Mouse (Mus musculus) forebrain, embryonic 10.5 days (tissue): ENCODE results near the gene Rtn4rl2. TPM values are rescaled to one million over a fixed set of nuclear protein-coding genes. Genes with fewer than 3 reads are reported as not detected.

ENCODE experiments used
- DNase-seq: peaks from one replicate; pipeline ENCODE4 v3.0.0-alpha.2; 2017; ENCODE audit warnings: low spot score; ENCODE audit errors: extremely low spot score
- H3K27ac ChIP-seq: fragments of 300-500 bp; sonication (generic); 2 replicates; pipeline ENCODE4 v1.5.1; 2016; ENCODE audit warnings: mild to moderate bottlenecking
- H3K27me3 ChIP-seq: fragments of 300-500 bp; sonication (generic); 2 replicates; pipeline ENCODE4 v1.6.1; 2016; ENCODE audit warnings: mild to moderate bottlenecking; ENCODE audit not compliant: poor library complexity, severe bottlenecking
- H3K36me3 ChIP-seq: fragments of 300-500 bp; sonication (generic); replicated peaks from 2 replicates; pipeline ENCODE4 v1.6.1; 2016; ENCODE audit warnings: mild to moderate bottlenecking, moderate library complexity
- H3K4me1 ChIP-seq: fragments of 300-500 bp; sonication (generic); 2 replicates; pipeline ENCODE4 v1.6.1; 2016
- H3K4me3 ChIP-seq: fragments of 300-500 bp; sonication (generic); 2 replicates; pipeline ENCODE4 v1.5.1; 2016; ENCODE audit warnings: mild to moderate bottlenecking, moderate library complexity
- H3K9me3 ChIP-seq: fragments of 300-500 bp; sonication (generic); 2 replicates; pipeline ENCODE4 v1.6.1; 2016; ENCODE audit warnings: mild to moderate bottlenecking, moderate library complexity
- WGBS: fragments of 180-500 bp; shearing (Covaris S2); methylation state at CpG from one replicate; pipeline ENCODE4 v1.1.7; 2016; 5-methylcytosine and 5-hydroxymethylcytosine counted together
- polyA plus RNA-seq: library from polyadenylated mRNA; unstranded; fragments of >200 nt; fragmentation: Nextera tagmentation; extraction: Ambion mirVana; gene quantifications from 2 replicates; pipeline ENCODE4 v1.2.1, GENCODE M21; 2016

Gene Rtn4rl2
- polyA plus RNA-seq, 1 experiment from 2014 or later = 0.78 TPM

DNA sequence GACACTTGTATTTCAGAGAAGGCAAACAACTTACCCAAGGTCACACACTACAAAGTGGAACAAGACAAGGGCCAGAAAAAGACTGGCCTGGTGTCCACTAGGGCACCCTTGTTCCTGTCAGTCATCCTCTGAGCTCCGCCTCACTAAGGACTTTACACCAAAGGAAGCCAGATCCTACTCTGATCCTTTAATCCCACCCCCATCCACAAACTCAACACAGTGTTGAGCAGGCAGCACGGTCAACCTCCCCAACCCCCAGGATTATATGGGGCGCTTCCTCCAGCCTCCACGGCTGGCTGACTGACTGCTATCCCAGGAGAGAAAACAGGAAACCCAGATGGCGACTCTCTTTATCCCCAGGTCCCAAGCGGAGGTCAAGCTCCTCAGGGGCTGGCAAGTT, 3.4 kb downstream of the Rtn4rl2 start:
- Histone ChIP-seq H3K4me1 (peaks cover 49% of the 10 kb centered on the region), H3K27ac (no peak overlapping the region), H3K9me3 (no peaks in the 10 kb centered on the region), H3K36me3 (no peaks in the 10 kb centered on the region), H3K4me3 (peak overlapping the region; percentile 34), H3K27me3 (peaks cover 82% of the 10 kb centered on the region)
- no peak for DNase-seq
- WGBS = 8% methylated on average over 6 of the region's 6 CpGs

DNA sequence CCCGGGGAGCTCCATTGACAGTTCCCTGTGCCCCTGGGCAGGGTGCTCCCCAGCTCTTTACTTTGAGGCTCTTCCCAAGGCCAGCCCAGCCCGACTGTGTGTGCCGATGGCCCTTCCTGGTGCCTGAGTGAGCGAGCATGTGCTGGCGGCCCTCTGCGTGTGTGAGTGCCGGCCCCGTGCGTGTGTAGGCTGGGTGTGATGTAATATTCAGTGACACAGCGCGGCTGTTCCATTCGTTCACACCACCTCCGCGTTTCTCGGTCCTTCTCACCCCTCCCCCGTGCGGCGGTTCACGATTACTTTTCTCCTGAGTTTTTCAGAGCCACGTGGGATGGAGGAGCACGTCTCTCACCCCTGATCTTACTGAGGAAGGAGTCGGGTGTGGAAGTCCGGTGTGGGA, 3.9 kb downstream of the Rtn4rl2 start:
- peaks cover 78% of the 10 kb centered on the region for H3K27me3 ChIP-seq
- peak overlapping the region; percentile 18 for H3K4me3 ChIP-seq
- no peak overlapping the region for H3K27ac ChIP-seq
- H3K4me1 ChIP-seq = peaks cover 45% of the 10 kb centered on the region
- WGBS = 13% methylated on average over 23 of the region's 23 CpGs
- DNase-seq = no peak
- H3K36me3 ChIP-seq = no peaks in the 10 kb centered on the region
- no peaks in the 10 kb centered on the region for H3K9me3 ChIP-seq

DNA sequence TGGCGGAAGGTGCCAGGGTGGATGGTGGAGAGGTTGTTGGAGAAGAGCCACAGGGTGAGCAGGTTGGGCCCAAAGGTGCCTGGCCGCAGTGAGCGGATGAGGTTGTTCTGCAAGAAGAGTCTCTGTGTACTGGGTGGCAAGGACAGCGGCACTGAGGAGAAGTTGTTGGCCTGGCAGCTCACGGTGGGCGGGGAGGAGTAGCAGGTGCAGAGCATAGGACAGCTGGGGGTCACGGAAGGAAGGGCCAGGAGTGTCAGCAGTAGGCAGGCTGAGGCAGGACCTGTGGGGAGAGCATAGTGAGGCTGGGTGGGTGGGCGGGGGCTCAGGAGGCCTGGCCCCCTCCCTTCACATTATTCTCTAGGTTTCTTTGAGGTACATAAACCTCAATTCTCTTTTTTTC, 5.9 kb downstream of the Rtn4rl2 start:
- Histone ChIP-seq H3K36me3 (no peaks in the 10 kb centered on the region), H3K27me3 (peaks cover 73% of the 10 kb centered on the region)

DNA sequence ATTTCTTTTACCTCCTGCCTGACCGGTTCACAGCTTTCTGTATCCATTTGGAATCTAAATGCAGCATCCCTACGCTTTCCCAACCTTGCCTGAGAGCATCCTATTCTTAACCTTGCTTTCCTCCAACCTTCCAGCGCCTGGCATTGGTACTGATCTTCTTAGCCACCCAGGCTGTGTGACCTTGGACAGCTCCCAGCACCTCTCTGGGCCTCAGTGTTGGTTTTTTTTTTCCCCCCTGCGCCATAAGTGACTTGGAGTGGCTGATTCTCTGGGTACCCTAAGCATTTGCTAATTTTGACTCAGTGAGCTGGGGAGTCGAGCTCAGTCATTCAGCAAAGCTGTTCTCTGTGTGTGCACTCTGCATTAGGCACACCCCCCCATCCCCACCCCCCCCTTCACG, 10.7 kb downstream of the Rtn4rl2 start:
- Histone ChIP-seq H3K36me3 (no peaks in the 10 kb centered on the region), H3K27ac (no peak overlapping the region), H3K27me3 (peaks cover 73% of the 10 kb centered on the region), H3K4me3 (no peak overlapping the region), H3K9me3 (no peaks in the 10 kb centered on the region), H3K4me1 (peaks cover 13% of the 10 kb centered on the region)
- no peak for DNase-seq
- 62% methylated on average over 6 of the region's 6 CpGs for WGBS

More for the DNA sequence above, 5.9 kb downstream of the Rtn4rl2 start:
- Histone ChIP-seq H3K4me1 (peaks cover 24% of the 10 kb centered on the region), H3K27ac (no peak overlapping the region), H3K4me3 (no peak overlapping the region), H3K9me3 (no peaks in the 10 kb centered on the region)
- WGBS = 91% methylated on average over 8 of the region's 8 CpGs
- DNase-seq = no peak

DNA sequence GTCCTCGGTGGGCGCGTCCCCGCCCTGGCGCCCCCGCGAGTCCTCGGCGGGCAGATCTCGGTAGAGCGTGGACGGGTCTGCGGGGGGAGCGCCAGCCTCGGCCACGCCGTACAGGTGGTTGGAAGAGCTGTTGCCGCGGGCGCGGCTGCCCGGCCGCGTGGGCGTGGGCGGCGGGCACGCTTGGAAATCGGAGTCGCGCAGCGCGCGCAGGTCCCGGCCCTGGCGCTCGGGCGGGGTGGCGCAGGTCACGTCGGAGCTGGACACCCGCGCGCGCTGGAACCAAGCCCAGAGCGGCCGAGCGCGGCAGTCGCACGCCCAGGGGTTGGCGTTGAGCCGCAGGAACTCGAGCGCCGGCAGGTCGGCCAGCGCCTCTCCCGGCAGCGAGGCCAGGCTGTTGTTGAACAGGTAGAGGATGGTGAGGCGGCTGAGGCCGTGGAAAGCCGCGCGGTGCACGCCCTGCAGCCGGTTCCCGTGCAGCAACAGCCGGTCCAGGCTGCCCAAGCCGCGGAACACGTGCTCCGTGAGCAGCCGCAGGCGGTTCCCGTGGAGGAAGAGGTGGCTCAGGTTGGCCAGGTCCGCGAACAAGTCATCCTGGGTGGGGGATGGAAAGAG, 14.3 kb downstream of the Rtn4rl2 start:
- Histone ChIP-seq H3K36me3 (no peaks in the 10 kb centered on the region), H3K27ac (peak overlapping the region; percentile 67; the same call in 1 of the 2 replicates), H3K4me1 (peaks cover 21% of the 10 kb centered on the region), H3K27me3 (peaks cover 99% of the 10 kb centered on the region), H3K9me3 (no peaks in the 10 kb centered on the region), H3K4me3 (peak overlapping the region; percentile 54)
- 1% methylated on average over 78 of the region's 78 CpGs for WGBS
- DNase-seq = peak; percentile 37

DNA sequence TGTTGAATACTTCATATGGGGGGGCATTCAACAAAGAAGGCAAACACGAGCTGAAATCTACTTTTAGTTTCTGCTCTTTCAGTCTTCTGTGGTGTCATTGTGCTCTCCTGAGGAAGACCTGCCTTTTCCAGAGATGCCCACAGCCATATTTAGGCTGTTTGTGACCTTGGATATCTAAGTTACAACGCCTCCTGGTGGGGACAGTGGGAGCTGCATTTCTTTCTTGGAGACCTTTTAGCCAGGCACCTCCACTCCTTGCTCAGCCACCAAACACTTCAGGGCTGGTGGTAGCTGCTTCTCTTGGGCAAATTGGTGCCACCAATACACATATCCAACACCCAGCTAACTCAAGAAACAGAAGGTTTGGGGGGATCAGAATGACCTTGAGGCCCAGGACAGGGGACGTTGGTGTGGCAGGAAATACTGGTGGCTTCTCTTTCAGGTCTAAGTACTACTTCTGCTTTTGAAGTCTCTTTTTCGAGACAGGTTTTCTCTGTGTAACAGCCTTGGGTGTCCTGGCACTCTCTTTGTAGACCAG, 15.8 kb downstream of the Rtn4rl2 start:
- Histone ChIP-seq H3K4me3 (no peak overlapping the region), H3K4me1 (peaks cover 36% of the 10 kb centered on the region), H3K36me3 (no peaks in the 10 kb centered on the region), H3K27me3 (peaks cover 100% of the 10 kb centered on the region), H3K27ac (no peak overlapping the region), H3K9me3 (no peaks in the 10 kb centered on the region)
- DNase-seq = no peak
- 73% methylated on average over 4 of the region's 4 CpGs for whole genome bisulfite sequencing

DNA sequence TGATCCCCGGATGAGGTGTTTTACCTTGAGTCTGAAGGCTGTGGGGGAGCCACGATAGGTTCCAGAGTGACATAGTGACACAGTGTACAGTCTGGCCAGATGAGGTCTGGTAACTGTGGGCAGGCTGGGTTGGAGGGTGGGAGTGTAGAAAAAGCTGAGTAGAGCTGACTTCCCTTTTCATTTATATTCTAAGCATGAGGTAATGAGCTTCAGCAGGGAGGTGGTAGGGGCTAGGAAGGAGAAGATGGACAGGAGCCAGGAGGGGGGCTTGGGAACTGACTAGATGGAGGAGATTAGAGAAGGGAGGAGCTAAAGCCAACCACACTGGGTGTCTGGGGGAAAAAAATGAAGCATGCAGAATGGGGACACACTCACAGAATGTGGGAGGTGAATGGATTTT, 17.5 kb downstream of the Rtn4rl2 start:
- Histone ChIP-seq H3K4me1 (peaks cover 40% of the 10 kb centered on the region), H3K36me3 (no peaks in the 10 kb centered on the region), H3K27ac (no peak overlapping the region), H3K4me3 (no peak overlapping the region), H3K27me3 (peaks cover 96% of the 10 kb centered on the region), H3K9me3 (no peaks in the 10 kb centered on the region)
- DNase-seq = no peak
- WGBS = 69% methylated on average over 2 of the region's 2 CpGs

DNA sequence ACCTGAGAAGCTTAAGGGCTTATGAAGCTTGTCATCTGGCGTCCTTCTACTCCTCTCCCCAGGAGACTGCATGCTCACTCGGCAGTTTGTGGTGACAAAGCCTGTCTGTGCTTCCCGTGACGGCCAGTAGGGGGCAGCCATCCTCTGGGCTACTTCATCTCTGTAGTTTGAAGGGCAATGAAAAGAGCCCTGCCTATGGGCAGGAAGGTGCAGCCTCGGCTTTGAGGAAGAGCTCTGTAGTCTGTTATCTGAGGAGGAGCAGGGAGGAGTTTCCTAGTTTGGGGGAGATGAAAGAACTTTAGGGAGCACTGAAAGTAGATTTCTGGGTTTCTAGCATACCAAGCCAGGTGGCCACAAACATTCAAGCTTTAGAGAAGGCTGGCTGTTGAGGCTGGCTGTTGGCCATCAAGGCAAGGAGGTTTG, 18.0 kb downstream of the Rtn4rl2 start:
- H3K27me3 ChIP-seq = peaks cover 91% of the 10 kb centered on the region

DNA sequence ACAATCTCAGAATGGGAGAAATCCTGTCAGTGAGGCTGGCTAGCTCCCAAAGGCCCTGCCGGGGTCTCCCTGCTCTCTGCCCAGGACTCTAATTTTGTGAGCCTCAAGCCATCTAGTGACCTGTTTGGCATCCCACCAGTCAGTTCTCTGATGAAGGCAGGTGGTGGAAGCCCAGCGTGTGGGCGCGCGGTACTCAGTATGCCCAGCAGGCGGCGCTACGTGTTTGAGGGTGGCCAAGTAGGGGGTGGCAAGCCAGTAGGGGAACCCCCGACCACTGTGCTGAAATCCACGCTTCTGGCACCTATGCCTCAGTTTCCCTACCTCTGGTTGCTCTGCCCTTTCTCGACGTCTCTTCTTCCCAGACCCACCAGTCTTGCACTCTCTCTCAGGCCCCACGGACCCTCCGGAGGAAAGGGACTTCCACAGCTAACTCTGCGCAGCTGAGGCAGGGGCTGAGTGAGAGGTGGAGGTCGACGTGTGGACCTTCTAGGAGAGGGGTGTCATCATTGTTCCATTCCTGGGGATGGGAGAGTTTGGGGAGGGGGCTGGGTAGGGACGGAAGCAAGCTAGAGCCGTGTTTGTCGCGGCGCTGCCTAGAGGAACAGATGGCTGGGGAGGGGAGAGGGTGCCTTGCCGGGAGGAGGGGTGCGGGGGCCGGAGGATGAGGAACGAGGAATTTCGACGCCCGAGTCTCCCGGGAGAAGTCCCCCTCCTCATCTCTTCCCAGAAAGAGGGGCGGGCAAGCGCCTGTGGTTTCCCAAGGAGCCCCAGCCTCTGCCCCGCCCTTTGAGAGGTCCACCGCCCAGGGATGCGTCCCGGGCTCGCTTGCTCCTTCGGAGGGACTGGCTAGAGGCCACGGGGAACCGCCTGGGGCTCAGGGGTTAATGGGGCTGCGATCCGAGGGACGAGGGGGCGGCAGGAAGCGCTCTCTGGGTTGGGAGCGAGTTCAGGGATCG, 20.6 kb downstream of the Rtn4rl2 start:
- H3K9me3 ChIP-seq = no peaks in the 10 kb centered on the region
- H3K36me3 ChIP-seq = peaks cover 30% of the 10 kb centered on the region
- DNase-seq = peak; percentile 71
- WGBS = 1% methylated on average over 47 of the region's 47 CpGs
- H3K27me3 ChIP-seq = peaks cover 65% of the 10 kb centered on the region
- peak overlapping the region; percentile 21 for H3K27ac ChIP-seq
- H3K4me1 ChIP-seq = peaks cover 27% of the 10 kb centered on the region
- peak overlapping the region; percentile 48 for H3K4me3 ChIP-seq

More for the DNA sequence above, 18.0 kb downstream of the Rtn4rl2 start:
- 7% methylated on average over 5 of the region's 5 CpGs for WGBS
- Histone ChIP-seq H3K4me1 (peaks cover 40% of the 10 kb centered on the region), H3K27ac (no peak overlapping the region), H3K9me3 (no peaks in the 10 kb centered on the region), H3K4me3 (no peak overlapping the region), H3K36me3 (peaks cover 4% of the 10 kb centered on the region)
- DNase-seq = peak; percentile 79

DNA sequence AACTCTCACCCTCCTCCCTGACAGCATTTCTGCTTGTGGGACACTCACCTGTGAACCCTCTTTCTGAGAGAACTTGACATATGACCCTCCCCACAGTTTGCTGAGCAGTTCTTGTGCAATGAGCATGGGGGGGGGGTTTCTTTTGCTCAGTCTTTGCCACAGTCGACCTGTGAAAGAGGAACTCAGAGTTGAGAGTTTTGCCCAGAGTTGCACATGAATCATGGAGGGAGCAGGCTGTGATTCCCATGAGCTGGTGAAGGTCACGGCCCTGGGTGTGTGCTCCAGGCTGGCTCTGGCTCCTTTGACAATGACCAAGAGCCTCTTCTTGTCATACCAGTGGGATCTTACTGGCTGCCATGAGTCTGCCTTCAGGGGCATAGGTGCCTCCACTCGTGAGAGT, 24.3 kb downstream of the Rtn4rl2 start:
- peaks cover 19% of the 10 kb centered on the region for H3K4me1 ChIP-seq
- H3K4me3 ChIP-seq = no peak overlapping the region
- H3K27me3 ChIP-seq = peaks cover 28% of the 10 kb centered on the region
- DNase-seq = no peak
- H3K36me3 ChIP-seq = peaks cover 65% of the 10 kb centered on the region
- 71% methylated on average over 3 of the region's 3 CpGs for WGBS
- no peaks in the 10 kb centered on the region for H3K9me3 ChIP-seq
- no peak overlapping the region for H3K27ac ChIP-seq

DNA sequence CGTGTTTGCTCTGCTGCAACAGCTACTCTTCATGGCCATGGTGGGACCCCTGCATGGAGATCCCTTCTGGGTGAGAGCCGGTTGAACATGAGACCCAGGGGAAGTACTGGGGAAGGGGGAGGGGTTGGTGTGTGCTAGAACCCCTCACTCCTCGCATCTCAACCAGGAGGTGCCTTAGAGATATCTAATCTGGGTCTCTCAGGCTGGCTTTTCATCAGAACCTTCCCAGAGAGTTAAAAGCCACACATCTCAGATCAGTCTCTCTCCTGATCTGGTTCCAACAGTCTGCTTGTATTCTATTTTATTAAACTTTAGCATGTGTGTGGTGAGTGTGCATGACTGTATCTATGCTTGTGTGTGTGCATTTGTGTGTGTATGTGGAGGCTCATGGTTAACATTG, 25.1 kb downstream of the Rtn4rl2 start:
- no peak overlapping the region for H3K4me3 ChIP-seq
- no peaks in the 10 kb centered on the region for H3K9me3 ChIP-seq
- H3K27me3 ChIP-seq = peaks cover 20% of the 10 kb centered on the region
- no peak overlapping the region for H3K27ac ChIP-seq
- WGBS = 84% methylated on average over 3 of the region's 3 CpGs
- peaks cover 73% of the 10 kb centered on the region for H3K36me3 ChIP-seq
- DNase-seq = no peak
- peaks cover 11% of the 10 kb centered on the region for H3K4me1 ChIP-seq

DNA sequence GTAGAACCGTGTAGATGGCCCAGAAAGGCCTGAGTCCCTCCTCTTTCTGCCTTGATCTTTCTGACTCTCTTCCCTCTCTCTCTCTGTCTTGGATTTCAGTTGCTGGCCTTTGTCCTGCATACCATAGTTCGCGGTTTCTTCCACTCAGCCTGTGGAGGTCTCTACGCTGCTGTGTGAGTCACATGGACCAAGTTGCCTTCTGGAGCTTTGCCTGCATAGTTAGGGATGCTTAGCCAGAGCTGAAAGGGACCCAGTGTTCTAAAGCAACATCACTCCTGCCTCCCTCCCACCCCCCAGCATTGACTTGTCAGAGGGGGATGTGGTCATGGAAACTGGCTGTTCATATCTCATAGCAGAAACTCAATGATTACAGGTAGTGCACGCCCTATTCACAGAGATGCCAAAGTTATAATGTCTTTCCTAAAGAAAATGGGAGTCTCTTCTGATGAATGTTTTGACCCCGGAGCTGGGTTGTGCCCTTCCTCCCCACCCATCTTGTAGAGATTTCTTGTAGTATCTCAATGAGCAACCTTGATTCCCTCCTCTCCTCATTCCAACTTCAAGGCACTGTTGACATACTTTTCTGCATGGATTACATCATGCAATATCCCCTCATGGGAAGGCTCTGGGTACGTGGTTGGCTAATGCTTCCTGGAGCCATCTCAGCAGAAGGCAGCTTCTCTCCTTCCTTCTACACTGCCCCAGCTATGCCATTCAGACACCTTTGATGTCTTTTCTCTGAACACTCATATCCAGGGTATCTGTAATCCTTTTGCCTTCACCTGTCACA, 26.3 kb downstream of the Rtn4rl2 start:
- 91% methylated on average over 7 of the region's 7 CpGs for WGBS
- no peaks in the 10 kb centered on the region; the same call in 1 of the 2 replicates for H3K4me1 ChIP-seq
- H3K4me3 ChIP-seq = no peak overlapping the region
- no peak overlapping the region for H3K27ac ChIP-seq
- H3K9me3 ChIP-seq = no peaks in the 10 kb centered on the region
- peaks cover 86% of the 10 kb centered on the region for H3K36me3 ChIP-seq
- no peak for DNase-seq
- peaks cover 8% of the 10 kb centered on the region for H3K27me3 ChIP-seq
